Mouse (Mus musculus) forelimb bud, embryonic 11.5 days (tissue): ENCODE measurements around the gene Apbb2.

Source experiments
- DNase-seq: peaks from one replicate; pipeline ENCODE4 v3.0.0-alpha.2; 2012; ENCODE audit warnings: low read depth, low spot score

The Apbb2 gene

DNA sequence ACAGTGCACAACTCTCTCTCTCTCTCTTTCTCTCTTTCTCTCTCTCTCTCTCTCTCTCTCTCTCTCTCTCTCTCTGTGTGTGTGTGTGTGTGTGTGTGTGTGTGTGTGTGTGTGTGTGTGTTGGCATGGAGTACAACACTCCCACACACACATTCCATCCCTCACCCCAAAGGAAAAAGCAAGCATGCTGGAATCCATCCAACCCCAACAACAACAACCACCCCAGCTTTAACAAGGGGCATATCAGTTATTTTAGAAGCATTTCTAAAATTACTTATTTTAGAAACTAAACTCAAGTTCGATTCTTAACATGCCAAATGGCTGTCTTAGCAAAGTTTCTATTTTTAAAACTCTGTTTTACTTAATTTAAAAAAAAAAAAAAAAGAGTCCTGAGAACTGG, 68.9 kb downstream of the Apbb2 start:
- no peak for DNase-seq

- DNase-seq = no peak
These were observed 71.5 kb downstream of the Apbb2 start for GRCm38 (mm10) chr5:66546969-66547511.

GRCm38 (mm10) chr5:66545573-66546141, 72.9 kb downstream of the Apbb2 start:
- DNase-seq = peak; percentile 32

GRCm38 (mm10) chr5:66543761-66544160, 74.8 kb downstream of the Apbb2 start:
- no peak for DNase-seq

GRCm38 (mm10) chr5:66543344-66543743, 75.2 kb downstream of the Apbb2 start:
- DNase-seq = no peak

GRCm38 (mm10) chr5:66542521-66542920, 76.1 kb downstream of the Apbb2 start:
- DNase-seq = no peak

DNA sequence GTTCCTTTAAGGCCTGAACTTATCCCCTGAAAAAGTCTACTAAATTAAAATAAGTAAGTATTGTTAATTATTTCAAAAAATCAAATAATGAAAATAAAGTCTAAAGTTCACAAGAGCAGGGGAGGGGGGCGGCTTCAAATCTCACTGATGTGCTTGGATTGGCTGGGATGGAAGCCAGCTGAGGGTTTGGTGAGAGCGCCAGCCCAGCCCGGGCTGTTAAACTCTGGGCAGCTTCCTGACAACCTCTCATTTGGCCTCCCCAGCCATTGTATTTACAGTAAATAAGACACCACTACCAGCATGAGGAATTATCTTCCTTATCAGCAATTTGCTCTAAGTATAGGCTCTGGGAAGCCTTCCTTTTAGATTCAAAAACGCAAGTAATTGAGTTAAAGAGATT, 77.2 kb downstream of the Apbb2 start:
- DNase-seq = no peak

DNA sequence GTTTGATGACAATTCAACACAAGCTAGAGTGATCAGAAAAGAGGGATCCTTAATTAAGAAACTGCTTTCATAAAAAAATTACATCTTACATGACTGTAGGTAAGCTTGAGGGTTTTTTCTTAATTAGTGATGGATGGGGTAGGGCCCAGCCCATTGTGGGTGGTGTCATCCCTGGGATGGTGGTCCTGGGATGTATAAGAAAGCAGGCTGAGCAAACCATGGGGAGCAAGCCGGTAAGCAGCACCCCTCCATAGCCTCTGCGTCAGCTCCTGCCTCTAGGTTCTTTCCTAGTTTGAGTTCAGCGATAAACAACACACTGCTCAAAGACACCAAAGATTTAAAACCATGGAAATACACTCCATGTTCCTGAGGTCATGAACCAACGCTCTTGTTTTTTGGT, 78.3 kb downstream of the Apbb2 start:
- no peak for DNase-seq

DNA sequence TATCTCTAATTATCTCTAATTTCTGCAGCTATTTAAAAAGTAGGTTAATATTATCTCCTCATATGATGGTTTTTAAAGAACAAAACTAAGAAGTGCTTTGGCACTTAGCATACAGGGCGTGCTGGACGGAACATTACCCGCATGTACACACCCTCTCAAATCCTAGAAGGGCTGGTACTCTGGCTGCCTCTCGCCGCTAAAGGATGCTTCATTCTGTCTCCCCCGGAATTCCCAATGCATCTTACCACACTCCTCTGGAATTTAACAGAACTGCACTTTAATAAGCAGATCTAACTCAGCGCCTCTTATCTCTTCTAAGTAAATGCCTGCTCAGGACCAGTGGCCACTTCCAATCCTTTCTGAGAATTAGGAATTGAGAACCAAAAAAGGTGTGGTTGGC, 80.8 kb downstream of the Apbb2 start:
- no peak for DNase-seq

DNA sequence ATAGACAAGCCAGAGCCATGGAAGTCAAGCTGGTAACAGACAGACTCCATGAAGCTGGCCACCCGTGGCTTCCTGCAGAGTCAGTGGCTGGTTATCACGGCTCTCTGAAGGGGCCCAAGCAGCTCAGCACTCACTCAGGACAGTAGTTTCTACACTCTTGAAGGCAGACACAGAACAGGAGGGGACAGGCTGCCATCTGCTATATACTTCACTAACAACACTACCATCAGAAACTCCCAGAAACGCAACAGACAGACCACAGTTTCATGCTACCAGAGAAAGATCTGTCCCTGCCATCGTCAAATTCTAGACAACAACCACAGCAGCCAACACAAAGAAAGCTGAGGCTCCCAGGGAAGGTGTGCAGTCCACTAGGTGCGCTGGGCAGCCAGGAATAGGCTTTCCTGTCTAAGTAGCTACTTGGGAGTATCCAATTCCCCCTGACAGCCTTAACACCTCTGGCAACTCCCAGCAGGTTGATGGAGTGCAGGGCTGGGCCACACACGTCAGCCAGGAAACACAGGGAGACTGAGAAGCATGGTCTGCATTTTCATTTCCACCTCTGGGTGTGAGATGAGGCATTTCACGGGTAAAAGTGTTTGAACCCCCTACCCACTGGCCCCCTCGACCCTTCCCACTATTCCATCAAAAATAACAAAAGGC, 81.8 kb downstream of the Apbb2 start:
- peak; percentile 47 for DNase-seq

DNA sequence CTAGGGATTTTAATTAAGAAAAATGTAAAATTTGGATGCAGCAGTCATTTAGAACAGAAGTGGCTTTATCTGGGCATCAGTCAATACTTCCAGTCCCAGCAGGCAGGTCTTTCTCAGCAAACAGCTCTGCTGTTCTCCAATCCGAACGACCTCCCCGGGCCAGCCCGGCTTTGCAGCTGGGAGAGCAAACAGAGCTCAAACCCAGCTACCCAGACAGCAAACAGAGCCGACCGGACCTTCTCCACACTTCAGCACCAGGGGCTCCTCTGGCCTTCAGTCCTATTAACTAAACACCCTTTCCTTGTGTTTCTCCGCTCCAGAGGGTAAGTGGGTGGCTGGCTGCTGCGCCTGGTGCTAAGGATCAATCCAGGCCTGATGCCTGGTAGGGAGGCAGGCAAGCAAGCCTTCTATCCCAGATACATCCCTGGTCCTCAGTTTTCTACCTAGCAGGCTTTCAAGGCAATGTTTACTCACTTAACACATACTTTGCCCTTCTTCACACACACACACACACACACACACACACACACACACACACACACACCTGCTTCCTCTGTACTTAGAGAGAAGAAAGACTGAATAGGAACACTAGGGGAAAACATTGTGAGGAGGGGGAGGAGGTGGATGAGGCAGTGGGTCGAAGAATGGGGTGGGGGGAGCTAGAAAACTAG, 82.9 kb downstream of the Apbb2 start:
- no peak for DNase-seq

- no peak for DNase-seq
These were observed 84.7 kb downstream of the Apbb2 start for GRCm38 (mm10) chr5:66533711-66534425.

- DNase-seq = no peak
These were observed 85.8 kb downstream of the Apbb2 start for GRCm38 (mm10) chr5:66532827-66533226.

DNA sequence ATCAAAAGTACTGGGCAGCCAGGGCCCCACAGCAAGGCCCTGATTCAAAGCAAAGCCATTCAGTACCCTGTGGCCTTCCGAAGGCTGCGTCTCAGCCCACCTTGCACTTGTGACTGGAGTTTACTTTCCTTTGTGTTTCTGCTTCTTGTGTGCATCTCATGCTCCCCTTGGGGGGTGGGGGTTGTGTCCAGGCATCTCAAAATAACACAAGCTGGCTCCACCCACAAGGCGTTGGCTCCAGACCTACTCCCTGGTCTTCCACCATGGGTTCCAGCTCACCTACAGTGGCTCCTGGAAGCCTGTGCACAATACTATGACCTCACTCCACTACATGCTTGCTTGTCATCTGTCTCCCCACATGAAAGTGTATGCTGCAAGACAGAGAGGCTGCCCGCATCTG, 88.2 kb downstream of the Apbb2 start:
- no peak for DNase-seq

DNA sequence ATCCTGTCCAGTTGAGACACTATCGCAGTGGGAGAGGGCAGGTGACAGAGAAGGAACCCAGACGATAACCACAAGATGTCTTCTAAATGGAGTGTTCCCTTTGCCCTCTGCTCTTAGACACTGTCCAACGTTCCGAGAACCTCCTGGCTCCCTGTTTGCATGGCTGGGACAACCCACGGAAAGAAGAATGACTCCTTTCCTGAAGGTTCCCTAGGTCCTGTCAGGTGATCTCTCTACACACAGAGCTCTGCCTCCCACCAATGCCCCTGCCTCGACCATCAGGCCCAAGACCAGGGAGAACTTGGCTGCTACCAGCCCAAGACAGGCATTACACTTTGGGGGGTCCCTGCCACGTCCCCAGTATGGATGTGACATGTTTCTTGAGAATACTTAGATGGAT, 89.0 kb downstream of the Apbb2 start:
- no peak for DNase-seq

GRCm38 (mm10) chr5:66528567-66528966, 90.0 kb downstream of the Apbb2 start:
- DNase-seq = peak; percentile 84

DNA sequence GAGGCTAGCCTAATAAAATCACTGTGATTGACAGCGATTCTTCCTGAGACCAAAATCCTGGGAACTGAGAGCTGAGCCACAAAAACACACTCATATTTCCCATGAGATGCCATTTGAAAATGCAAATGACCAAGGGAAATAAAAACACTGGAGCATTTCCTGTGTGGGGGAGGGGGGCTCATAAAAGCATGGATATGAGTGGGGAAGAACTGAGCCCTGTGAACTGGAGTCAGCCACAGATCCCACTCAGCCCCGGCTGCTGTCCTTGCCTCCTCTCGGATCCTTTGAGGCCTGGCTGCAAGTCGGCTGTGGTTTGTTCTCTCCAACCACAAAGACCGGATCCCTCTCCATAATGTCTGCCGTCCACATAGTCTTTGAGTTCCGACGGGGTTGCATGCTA, 91.5 kb downstream of the Apbb2 start:
- DNase-seq = no peak

DNA sequence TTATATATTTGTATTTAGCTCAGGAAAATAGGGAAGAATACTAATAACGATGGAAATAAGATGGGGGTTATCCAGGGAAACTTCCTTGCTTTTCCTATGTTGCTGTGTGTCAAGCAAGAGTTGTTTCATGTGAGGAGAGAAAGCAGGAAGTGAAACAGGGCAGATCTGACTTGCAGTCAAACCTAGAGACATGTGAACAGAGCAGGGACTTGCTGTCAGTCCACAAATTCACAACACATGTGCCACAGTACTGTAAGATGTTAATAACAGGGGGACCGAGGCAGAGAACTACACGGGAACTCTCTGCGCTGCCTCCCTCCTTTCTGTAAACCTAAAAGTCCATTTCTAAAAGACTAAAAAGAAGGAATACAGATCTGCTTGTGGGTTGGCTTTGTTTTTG, 93.6 kb downstream of the Apbb2 start:
- no peak for DNase-seq

DNA sequence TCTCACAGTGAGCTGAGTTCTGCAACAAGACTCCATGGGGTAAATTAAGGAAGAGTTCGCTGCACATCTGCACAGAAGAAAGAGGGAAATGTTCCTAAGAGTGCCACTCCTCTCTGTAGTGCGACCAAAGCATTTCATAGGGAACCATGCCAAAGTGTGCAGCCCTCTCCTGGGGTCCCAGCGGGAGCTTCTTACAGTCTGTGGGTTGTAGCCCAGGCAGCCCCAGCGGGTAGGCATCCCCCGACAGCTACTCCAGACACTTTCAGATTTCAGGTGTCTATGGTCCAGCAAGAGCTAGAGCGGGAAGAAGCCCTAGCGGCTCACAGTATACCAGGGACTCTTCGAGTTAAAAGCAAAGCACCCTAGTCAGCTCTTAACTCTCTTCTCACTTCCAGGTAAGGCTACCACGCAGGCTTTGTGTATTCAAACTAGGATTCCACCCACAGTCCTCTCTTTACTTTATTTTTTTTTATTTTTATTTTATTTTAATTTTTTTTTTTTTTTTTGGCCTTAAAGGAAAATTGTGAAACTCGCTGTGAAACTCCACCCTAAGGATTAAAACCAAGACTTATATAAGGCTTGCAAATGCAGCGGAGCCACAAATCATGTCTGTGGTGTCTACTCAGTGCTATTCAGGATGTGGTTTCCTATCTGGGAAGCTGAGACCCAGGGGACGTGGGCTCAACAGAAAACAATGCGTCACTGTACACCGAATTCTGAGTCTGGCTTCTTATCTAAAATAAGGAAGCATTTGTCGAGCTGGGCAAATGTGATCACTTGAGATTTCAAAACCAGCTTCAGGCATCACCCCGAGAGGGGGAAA, 94.7 kb downstream of the Apbb2 start:
- DNase-seq = no peak

- no peak for DNase-seq
These were observed 97.3 kb downstream of the Apbb2 start for GRCm38 (mm10) chr5:66521250-66521649.

- DNase-seq = no peak
These were observed 99.1 kb downstream of the Apbb2 start for GRCm38 (mm10) chr5:66519511-66519910.
